Comparison of ENCODE assay signal across 14 mouse cellular contexts in the genomic region with DNA sequence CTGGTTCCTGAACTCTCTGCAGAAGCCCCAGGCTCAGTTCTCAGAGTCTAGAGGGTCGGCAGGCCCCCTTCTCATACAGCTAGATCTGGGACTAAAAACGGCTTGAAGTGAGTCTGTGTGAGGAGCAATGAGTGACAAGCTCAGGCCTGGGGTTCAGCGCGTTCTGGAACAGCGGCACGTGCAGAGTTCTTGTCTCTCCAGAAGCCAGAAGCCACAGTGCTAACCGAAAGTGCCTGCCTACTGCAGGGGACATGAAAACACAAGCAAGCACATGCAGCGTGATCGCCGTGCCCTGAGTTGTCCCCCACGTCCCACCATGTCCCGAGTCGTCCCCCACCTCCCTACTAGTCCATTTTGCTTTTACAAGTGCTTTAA. TPM values are rescaled to one million over a fixed set of nuclear protein-coding genes. Genes with fewer than 3 reads are reported as not detected.
DNase-seq lines count a peak whose midpoint lies in the region; ATAC-seq and TF ChIP-seq lines count a peak whose summit lies in the region.
"Had no signal": no experiment of that assay in that cellular context is flagged by ENCODE, and none has a peak within 500 bp of the region (broad histone marks: within the 10 kb centered on the region; RNA-seq: fewer than 3 reads in every experiment).

No protein-coding gene starts in this region.

- 81% methylated on average over 13 of the region's 13 CpGs for WGBS in kidney, postnatal 0 days

- H3K4me3 ChIP-seq in kidney, postnatal 0 days (replicated peaks; ENCODE audit: low read depth, low read length): no peak overlapping the region
- H3K4me3 ChIP-seq: embryonic facial prominence, embryonic 13.5 days; limb, embryonic 13.5 days; neural tube, embryonic 15.5 days; stomach, embryonic 15.5 days had no signal

- H3K36me3 ChIP-seq in kidney, postnatal 0 days (ENCODE audit: insufficient read depth, low read length): no peaks in the 10 kb centered on the region
- H3K36me3 ChIP-seq: embryonic facial prominence, embryonic 13.5 days; limb, embryonic 13.5 days; neural tube, embryonic 15.5 days; stomach, embryonic 15.5 days had no signal

- no peak overlapping the region for H3K9ac ChIP-seq in kidney, postnatal 0 days (ENCODE audit: low read depth, low read length)
- H3K9ac ChIP-seq: embryonic facial prominence, embryonic 13.5 days; limb, embryonic 13.5 days; neural tube, embryonic 15.5 days; stomach, embryonic 15.5 days had no signal

- H3K9me3 ChIP-seq in kidney, postnatal 0 days (replicated peaks; ENCODE audit: low read length): no peaks in the 10 kb centered on the region
- H3K9me3 ChIP-seq: embryonic facial prominence, embryonic 13.5 days; limb, embryonic 13.5 days; neural tube, embryonic 15.5 days; stomach, embryonic 15.5 days had no signal

- H3K27ac ChIP-seq in kidney, postnatal 0 days: peak overlapping the region; percentile 13; the same call in 1 of the 2 replicates
- H3K27ac ChIP-seq: embryonic facial prominence, embryonic 13.5 days; limb, embryonic 13.5 days; neural tube, embryonic 15.5 days; stomach, embryonic 15.5 days had no signal

- H3K4me2 ChIP-seq in kidney, postnatal 0 days (ENCODE audit: low read length): no peak overlapping the region
- H3K4me2 ChIP-seq: embryonic facial prominence, embryonic 13.5 days; limb, embryonic 13.5 days; neural tube, embryonic 15.5 days; stomach, embryonic 15.5 days had no signal

- DNase-seq in CD4-positive, CD25-positive, alpha-beta regulatory T cell, adult 2 months (ENCODE audit: low read depth, low spot score): peak; percentile 24
- no peak for DNase-seq in kidney, postnatal 0 days (ENCODE audit: low spot score)
- DNase-seq in kidney, adult 11 months: no peak
- DNase-seq in T-cell, adult 2 months (ENCODE audit: low spot score): peak; percentile 10
- DNase-seq in cerebellum, postnatal 10 days: no peak
- DNase-seq in layer of hippocampus, adult 18-20 months (ENCODE audit: low spot score in 2 of 2): no peak
- DNase-seq: cerebellum, adult 8-10 months had no signal

- no peaks in the 10 kb centered on the region for H3K27me3 ChIP-seq in kidney, postnatal 0 days (ENCODE audit: insufficient read depth, low read length)
- H3K27me3 ChIP-seq: embryonic facial prominence, embryonic 13.5 days; limb, embryonic 13.5 days; neural tube, embryonic 15.5 days; stomach, embryonic 15.5 days had no signal

- TF ChIP-seq CTCF in kidney, postnatal 0 days (IDR thresholded peaks at IDR 0.05; ENCODE audit: low read depth): no peak

- peaks cover 8% of the 10 kb centered on the region for H3K4me1 ChIP-seq in kidney, postnatal 0 days (replicated peaks; ENCODE audit: insufficient read depth, low read length)

- ATAC-seq in CD4-positive, CD25-positive, alpha-beta regulatory T cell, adult 4 months: no peak
- ATAC-seq in kidney, postnatal 0 days (replicated peaks; ENCODE audit: low FRiP score, low read depth): no peak
- peak; percentile 48 for ATAC-seq in megakaryocyte progenitor cell, adult 5-6 weeks (replicated peaks; ENCODE audit: poor library complexity)
- ATAC-seq: forebrain, embryonic 14.5 days had no signal

RNA-seq across cellular contexts. Expression of a gene that starts 18.3 kb away (rescaled TPM):
- polyA plus RNA-seq in CD4-positive, CD25-positive, alpha-beta regulatory T cell, adult 4 months (2017; shearing (Covaris generic)): 100 to 1,000 TPM; 643 to 660 TPM
- polyA plus RNA-seq in kidney, postnatal 0 days (2015; fragmentation: Nextera tagmentation; extraction: Ambion mirVana): 73.1 and 82.7 TPM in 2 replicates
- total RNA-seq in megakaryocyte progenitor cell, adult 5-6 weeks (2015): 40.6 and 85.4 TPM in 2 replicates
- total RNA-seq in megakaryocyte progenitor cell, adult 5-6 weeks (2017): 36.4 and 69.6 TPM in 2 replicates
- 10 to 100 TPM; 33.8 to 54.4 TPM for total RNA-seq in layer of hippocampus, adult 18-20 months (2021)

Comparison
In these comparisons a context has a peak if more than half of its experiments do, and no peak if none do; other contexts are left out.
1. DNase-seq: peak in CD4-positive, CD25-positive, alpha-beta regulatory T cell, adult 2 months (single experiment) and T-cell, adult 2 months (single experiment); none in kidney, postnatal 0 days (single experiment), kidney, adult 11 months (single experiment), cerebellum, postnatal 10 days (0 of 2) and layer of hippocampus, adult 18-20 months (0 of 2).